In genomic region chr12:12359923-12360322, GRCm38 (mm10) we compare ENCODE assay signal across 16 mouse cellular contexts.
DNase-seq lines count a peak whose midpoint lies in the region; ATAC-seq lines count a peak whose summit lies in the region.
"Had no signal": no experiment of that assay in that cellular context is flagged by ENCODE, and none has a peak within 500 bp of the region (broad histone marks: within the 10 kb centered on the region; RNA-seq: fewer than 3 reads in every experiment).

No protein-coding gene starts in this region.

- intact Hi-C loops in left cerebral cortex, postnatal 36 days (cut with DNase I): no loop called here

- peak; percentile 35 for ATAC-seq in granulocyte monocyte progenitor cell, adult 5-6 weeks (replicated peaks; ENCODE audit: poor library complexity, severe bottlenecking)
- ATAC-seq in megakaryocyte, adult 5-6 weeks (ENCODE audit: poor library complexity, severe bottlenecking): peak; percentile 57
- no peak for ATAC-seq in activated CD4-positive, CD25-positive, alpha-beta regulatory T cell, adult 4 months
- ATAC-seq: forebrain, embryonic 14.5 days; forebrain, embryonic 16.5 days had no signal

- DNase-seq in left cerebral cortex, postnatal 36 days (ENCODE audit: low spot score in 2 of 2): no peak
- DNase-seq in right cerebral cortex, postnatal 10 days (ENCODE audit: low spot score in 2 of 2): no peak
- DNase-seq: adrenal gland, adult 8-10 months; adrenal gland, postnatal 14 days; adrenal gland, postnatal 36 days; cerebellum, adult 11-12 months; cerebellum, adult 2 months; cerebellum, adult 9-10 months; cerebellum, postnatal 10 days; cerebellum, postnatal 25 days; embryo, embryonic 11 days had no signal
